Mouse (Mus musculus) embryonic facial prominence, embryonic 12.5 days (tissue): ENCODE data around the gene Rfc1. TPM values are rescaled to one million over a fixed set of nuclear protein-coding genes. Genes with fewer than 3 reads are reported as not detected.

Experiments used
- ATAC-seq: fragments of 200-750 bp; cut with Nextera tagmentation; 2 replicates; pipeline ENCODE4 v1.8.0; 2017; ENCODE audit not compliant: insufficient number of reproducible peaks, insufficient read depth, low FRiP score, low TSS enrichment
- H3K27ac ChIP-seq: fragments of 300-500 bp; sonication (generic); 2 replicates; pipeline ENCODE4 v1.5.1; 2016; ENCODE audit warnings: mild to moderate bottlenecking
- H3K27me3 ChIP-seq: fragments of 300-500 bp; sonication (generic); 2 replicates; pipeline ENCODE4 v1.6.1; 2016; ENCODE audit warnings: mild to moderate bottlenecking, moderate library complexity
- H3K36me3 ChIP-seq: fragments of 300-500 bp; sonication (generic); 2 replicates; pipeline ENCODE4 v1.6.1; 2016; ENCODE audit warnings: mild to moderate bottlenecking
- H3K4me1 ChIP-seq: fragments of 300-500 bp; sonication (generic); 2 replicates; pipeline ENCODE4 v1.6.1; 2016
- H3K4me2 ChIP-seq: fragments of 300-500 bp; sonication (generic); replicated peaks from 2 replicates; pipeline ENCODE4 v1.6.1; 2016; ENCODE audit warnings: mild to moderate bottlenecking, moderate library complexity
- H3K4me3 ChIP-seq: fragments of 300-500 bp; sonication (generic); 2 replicates; pipeline ENCODE4 v1.5.1; 2016; ENCODE audit warnings: mild to moderate bottlenecking
- H3K9ac ChIP-seq: fragments of 300-500 bp; sonication (generic); 2 replicates; pipeline ENCODE4 v1.6.1; 2016; ENCODE audit warnings: mild to moderate bottlenecking, moderate library complexity
- H3K9me3 ChIP-seq: fragments of 300-500 bp; sonication (generic); 2 replicates; pipeline ENCODE4 v1.6.1; 2016; ENCODE audit warnings: mild to moderate bottlenecking, moderate library complexity
- WGBS: fragments of 180-500 bp; shearing (Covaris S2); methylation state at CpG from one replicate; pipeline ENCODE4 v1.1.7; 2016; 5-methylcytosine and 5-hydroxymethylcytosine counted together
- polyA plus RNA-seq: library from polyadenylated mRNA; unstranded; fragments of >200 nt; fragmentation: Nextera tagmentation; extraction: Ambion mirVana; gene quantifications from 2 replicates; pipeline ENCODE4 v1.2.1, GENCODE M21; 2016

Gene Rfc1
- polyA plus RNA-seq, 1 experiment from 2014 or later, result 113 TPM

DNA sequence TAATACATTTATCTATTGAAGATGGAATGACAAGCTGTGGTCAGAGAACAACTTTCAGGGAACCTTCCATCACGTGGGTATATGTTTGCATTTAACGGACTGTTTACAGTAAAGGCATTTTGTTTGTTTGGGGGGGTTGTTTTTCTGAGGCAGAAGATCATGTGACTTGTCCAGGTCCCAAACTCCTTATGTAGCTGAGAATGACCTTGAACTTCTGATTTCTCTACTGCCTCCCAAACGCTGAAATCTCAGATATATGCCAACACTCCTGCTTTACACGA, 545 bp upstream of the Rfc1 start:
- Histone ChIP-seq H3K9me3 (no peaks in the 10 kb centered on the region), H3K27me3 (no peaks in the 10 kb centered on the region), H3K4me2 (peak overlapping the region; percentile 59), H3K9ac (peak overlapping the region; percentile 88; the same call in 1 of the 2 replicates), H3K36me3 (peaks cover 9% of the 10 kb centered on the region; the same call in 1 of the 2 replicates), H3K4me1 (peaks cover 6% of the 10 kb centered on the region), H3K27ac (no peak overlapping the region), H3K4me3 (peak overlapping the region; percentile 92)
- ATAC-seq, result no peak
- 26% methylated on average over 4 of the region's 4 CpGs for WGBS

DNA sequence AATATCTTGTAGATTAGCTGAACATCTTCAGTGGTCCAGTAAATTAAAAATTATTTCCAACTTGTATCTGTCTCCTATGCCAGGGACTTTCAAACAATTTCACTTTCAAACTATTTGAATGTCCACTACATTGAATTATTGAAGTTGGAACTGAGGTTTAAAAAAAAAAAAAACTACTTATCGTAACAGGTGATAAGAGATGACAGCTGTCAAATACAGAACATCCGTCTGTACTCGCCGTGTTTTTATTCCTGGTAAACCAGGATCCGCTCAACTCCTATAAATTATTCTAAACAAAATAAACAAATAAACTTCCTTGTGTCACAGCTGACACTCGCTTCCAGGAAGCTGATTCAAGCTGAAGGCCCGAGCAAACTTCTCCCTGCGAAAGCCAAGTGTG, 682 bp downstream of the Rfc1 start:
- Histone ChIP-seq H3K4me3 (peak overlapping the region; percentile 92), H3K4me1 (peaks cover 6% of the 10 kb centered on the region), H3K9me3 (no peaks in the 10 kb centered on the region), H3K27me3 (no peaks in the 10 kb centered on the region), H3K27ac (peak overlapping the region; percentile 84; the same call in 1 of the 2 replicates), H3K4me2 (peak overlapping the region; percentile 59), H3K36me3 (peaks cover 9% of the 10 kb centered on the region; the same call in 1 of the 2 replicates), H3K9ac (peak overlapping the region; percentile 88)
- 12% methylated on average over 8 of the region's 8 CpGs for WGBS
- no peak for ATAC-seq

- H3K36me3 ChIP-seq, result peaks cover 9% of the 10 kb centered on the region; the same call in 1 of the 2 replicates
- H3K4me1 ChIP-seq, result peaks cover 6% of the 10 kb centered on the region
- no peak overlapping the region for H3K4me2 ChIP-seq
- H3K27me3 ChIP-seq, result no peaks in the 10 kb centered on the region
- H3K9me3 ChIP-seq, result no peaks in the 10 kb centered on the region
- 76% methylated on average over 3 of the region's 3 CpGs for WGBS
- ATAC-seq, result no peak
- H3K27ac ChIP-seq, result no peak overlapping the region
- no peak overlapping the region for H3K4me3 ChIP-seq
- H3K9ac ChIP-seq, result no peak overlapping the region
Observed at GRCm38 (mm10) chr5:65329971-65330370, 5.5 kb downstream of the Rfc1 start.

GRCm38 (mm10) chr5:65326212-65326611, 9.3 kb downstream of the Rfc1 start:
- H3K36me3 ChIP-seq, result no peaks in the 10 kb centered on the region; the same call in 1 of the 2 replicates
- H3K27me3 ChIP-seq, result no peaks in the 10 kb centered on the region
- no peak overlapping the region for H3K27ac ChIP-seq
- ATAC-seq, result no peak
- H3K4me2 ChIP-seq, result no peak overlapping the region
- H3K9ac ChIP-seq, result no peak overlapping the region
- WGBS, result 83% methylated on average over 5 of the region's 5 CpGs
- H3K4me1 ChIP-seq, result no peaks in the 10 kb centered on the region
- no peaks in the 10 kb centered on the region for H3K9me3 ChIP-seq
- no peak overlapping the region for H3K4me3 ChIP-seq

GRCm38 (mm10) chr5:65324758-65325355, 10.6 kb downstream of the Rfc1 start:
- Histone ChIP-seq H3K27me3 (no peaks in the 10 kb centered on the region), H3K4me2 (no peak overlapping the region), H3K9ac (no peak overlapping the region), H3K9me3 (no peaks in the 10 kb centered on the region), H3K4me1 (no peaks in the 10 kb centered on the region), H3K36me3 (no peaks in the 10 kb centered on the region; the same call in 1 of the 2 replicates), H3K4me3 (no peak overlapping the region), H3K27ac (no peak overlapping the region)
- 84% methylated on average over 3 of the region's 3 CpGs for WGBS
- ATAC-seq, result no peak

GRCm38 (mm10) chr5:65324271-65324670, 11.2 kb downstream of the Rfc1 start:
- ATAC-seq, result no peak
- Histone ChIP-seq H3K27me3 (no peaks in the 10 kb centered on the region), H3K4me1 (no peaks in the 10 kb centered on the region), H3K9me3 (no peaks in the 10 kb centered on the region), H3K36me3 (no peaks in the 10 kb centered on the region; the same call in 1 of the 2 replicates), H3K9ac (no peak overlapping the region), H3K4me2 (no peak overlapping the region), H3K27ac (no peak overlapping the region), H3K4me3 (no peak overlapping the region)
- WGBS, result 89% methylated on average over 3 of the region's 3 CpGs

DNA sequence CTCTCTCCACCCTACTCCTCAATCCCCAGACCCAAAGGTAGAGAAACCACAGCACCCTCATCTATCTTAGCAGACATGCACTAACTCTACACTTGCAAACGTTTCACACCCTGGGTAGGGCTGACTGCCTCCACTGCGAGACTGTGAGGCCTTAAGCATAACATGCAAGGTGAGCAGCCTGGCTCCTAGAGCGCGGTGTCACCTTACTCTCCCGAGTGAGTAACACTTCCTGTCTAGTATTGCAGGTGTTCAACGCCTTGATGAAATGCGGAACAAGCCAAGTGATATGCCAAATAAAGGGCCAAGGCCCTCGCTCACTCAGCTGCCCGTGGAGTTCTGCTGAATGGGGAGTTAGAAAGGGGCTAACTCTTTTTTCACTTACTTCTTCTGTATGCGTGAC, 13.3 kb downstream of the Rfc1 start:
- Histone ChIP-seq H3K9me3 (no peaks in the 10 kb centered on the region), H3K27ac (no peak overlapping the region), H3K4me3 (no peak overlapping the region), H3K36me3 (peaks cover 12% of the 10 kb centered on the region), H3K27me3 (no peaks in the 10 kb centered on the region), H3K4me1 (no peaks in the 10 kb centered on the region), H3K4me2 (no peak overlapping the region), H3K9ac (no peak overlapping the region)
- 63% methylated on average over 10 of the region's 10 CpGs for WGBS
- no peak for ATAC-seq

- WGBS, result 90% methylated on average over 9 of the region's 9 CpGs
Observed at GRCm38 (mm10) chr5:65319176-65319575, 16.3 kb downstream of the Rfc1 start.

GRCm38 (mm10) chr5:65308866-65309265, 26.6 kb downstream of the Rfc1 start:
- no peak overlapping the region for H3K4me3 ChIP-seq
- no peaks in the 10 kb centered on the region for H3K4me1 ChIP-seq
- no peak overlapping the region for H3K9ac ChIP-seq
- 93% methylated on average over 3 of the region's 3 CpGs for WGBS
- no peak for ATAC-seq
- H3K27me3 ChIP-seq, result no peaks in the 10 kb centered on the region
- no peak overlapping the region for H3K27ac ChIP-seq
- H3K4me2 ChIP-seq, result no peak overlapping the region
- peaks cover 45% of the 10 kb centered on the region for H3K36me3 ChIP-seq
- H3K9me3 ChIP-seq, result no peaks in the 10 kb centered on the region

More at GRCm38 (mm10) chr5:65319176-65319575, 16.3 kb downstream of the Rfc1 start:
- Histone ChIP-seq H3K9me3 (no peaks in the 10 kb centered on the region), H3K4me1 (no peaks in the 10 kb centered on the region), H3K4me3 (no peak overlapping the region), H3K27me3 (no peaks in the 10 kb centered on the region), H3K9ac (no peak overlapping the region), H3K4me2 (no peak overlapping the region), H3K27ac (no peak overlapping the region), H3K36me3 (peaks cover 31% of the 10 kb centered on the region)
- ATAC-seq, result no peak

DNA sequence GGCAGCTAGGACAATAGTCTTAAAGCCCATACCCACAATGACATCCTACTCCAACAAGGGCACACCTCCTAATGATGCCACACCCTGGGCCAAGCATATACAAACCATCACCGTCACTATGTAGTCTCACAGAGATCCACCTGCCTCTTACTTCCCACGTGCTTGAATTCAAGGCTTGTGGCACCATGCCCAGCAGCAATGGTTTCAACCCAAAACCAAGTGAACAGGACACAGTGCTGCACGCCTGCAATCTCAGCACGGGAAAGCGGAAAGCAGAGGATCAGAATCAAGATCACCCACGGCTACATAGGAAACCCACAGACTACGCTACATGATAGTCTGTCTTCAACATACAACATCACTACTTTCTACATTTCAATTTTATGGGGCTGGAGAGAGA, 27.3 kb downstream of the Rfc1 start:
- Histone ChIP-seq H3K9me3 (no peaks in the 10 kb centered on the region), H3K4me3 (no peak overlapping the region), H3K27me3 (no peaks in the 10 kb centered on the region), H3K27ac (no peak overlapping the region), H3K4me1 (no peaks in the 10 kb centered on the region), H3K9ac (no peak overlapping the region), H3K36me3 (peaks cover 43% of the 10 kb centered on the region), H3K4me2 (no peak overlapping the region)
- WGBS, result 94% methylated on average over 7 of the region's 7 CpGs
- ATAC-seq, result no peak

GRCm38 (mm10) chr5:65305516-65305915, 30.0 kb downstream of the Rfc1 start:
- ATAC-seq, result no peak
- no peak overlapping the region for H3K4me2 ChIP-seq
- H3K9ac ChIP-seq, result no peak overlapping the region
- no peak overlapping the region for H3K4me3 ChIP-seq
- H3K9me3 ChIP-seq, result no peaks in the 10 kb centered on the region
- H3K4me1 ChIP-seq, result no peaks in the 10 kb centered on the region
- no peaks in the 10 kb centered on the region for H3K27me3 ChIP-seq
- 80% methylated on average over 9 of the region's 9 CpGs for WGBS
- peaks cover 30% of the 10 kb centered on the region for H3K36me3 ChIP-seq
- no peak overlapping the region for H3K27ac ChIP-seq

DNA sequence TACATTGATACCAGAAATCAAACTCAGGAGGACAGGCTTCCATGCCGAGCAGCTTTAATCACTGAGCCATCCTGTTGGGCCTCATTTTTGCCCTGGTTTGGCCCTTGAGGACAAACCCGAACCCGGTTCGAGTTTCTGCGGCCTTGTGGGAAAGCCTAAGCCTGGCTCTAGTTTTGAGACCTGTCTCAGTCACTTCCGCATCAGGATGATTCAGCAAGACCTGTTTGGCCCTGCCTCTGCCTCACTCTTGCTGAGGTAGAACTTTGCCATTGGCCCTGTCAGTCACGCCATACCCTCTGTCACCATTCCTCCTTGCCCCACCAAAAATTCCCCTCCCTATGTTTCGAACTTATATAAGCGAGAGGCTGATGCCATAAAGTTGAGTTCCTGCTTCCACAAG, 35.3 kb downstream of the Rfc1 start:
- Histone ChIP-seq H3K9me3 (no peaks in the 10 kb centered on the region), H3K4me2 (no peak overlapping the region), H3K27ac (no peak overlapping the region), H3K9ac (no peak overlapping the region), H3K36me3 (peaks cover 50% of the 10 kb centered on the region), H3K4me3 (no peak overlapping the region), H3K4me1 (no peaks in the 10 kb centered on the region), H3K27me3 (no peaks in the 10 kb centered on the region)
- no peak for ATAC-seq
- 96% methylated on average over 9 of the region's 9 CpGs for WGBS
